Mouse (Mus musculus): ENCODE measurements around the gene Tmeff2. TPM values are rescaled to one million over a fixed set of nuclear protein-coding genes. Genes with fewer than 3 reads are reported as not detected.
A peak's percentile ranks its signal among the peaks of the same experiment; 100 is the strongest.
"Not testable (repeated sequence)": the region's sequence is repeated elsewhere in the genome, so short reads cannot be mapped to it uniquely, and the experiment has no call there.

The Tmeff2 gene
- polyA plus RNA-seq (2012; ENCODE audit: insufficient read depth, low replicate concordance) = 0.03 TPM in 1 of 2 replicates, not detected in the other

GRCm38 (mm10) chr1:50900386-50900785, at the start of gene Tmeff2:
Gene Tmeff2, plus strand, starts transcription at chr1:50900647.
- not testable (repeated sequence) for H3K4me1 ChIP-seq; H3K4me3 ChIP-seq (replicated peaks)

GRCm38 (mm10) chr1:50861515-50861914, 38.9 kb upstream of the Tmeff2 start:
- Histone ChIP-seq H3K4me3 (replicated peaks) (no peak overlapping the region), H3K27me3 (replicated peaks) (no peaks in the 10 kb centered on the region), H3K36me3 (replicated peaks; ENCODE audit: low read length) (no peaks in the 10 kb centered on the region), H3K4me1 (no peaks in the 10 kb centered on the region), H3K9me3 (no peaks in the 10 kb centered on the region)
- no peak for TF ChIP-seq GATA1 (IDR thresholded peaks at IDR 0.05; ENCODE audit: borderline replicate concordance, low read length)
- TF ChIP-seq FLI1 (IDR thresholded peaks at IDR 0.05; ENCODE audit: low read length) = no peak

More at GRCm38 (mm10) chr1:50900386-50900785, at the start of gene Tmeff2:
- H3K27me3 ChIP-seq (replicated peaks); H3K9me3 ChIP-seq; H3K36me3 ChIP-seq (replicated peaks; ENCODE audit: low read length): not testable (repeated sequence)

GRCm38 (mm10) chr1:50897696-50898095, 2.8 kb upstream of the Tmeff2 start:
- no peak overlapping the region for H3K4me3 ChIP-seq (replicated peaks)
- no peaks in the 10 kb centered on the region for H3K36me3 ChIP-seq (replicated peaks; ENCODE audit: low read length)
- TF ChIP-seq GATA1 (IDR thresholded peaks at IDR 0.05; ENCODE audit: borderline replicate concordance, low read length) (no peak), FLI1 (IDR thresholded peaks at IDR 0.05; ENCODE audit: low read length) (no peak)
- H3K4me1 ChIP-seq = no peaks in the 10 kb centered on the region
- no peaks in the 10 kb centered on the region for H3K27me3 ChIP-seq (replicated peaks)
- H3K9me3 ChIP-seq = 0 out of 2 replicates have a peak, but pooled peaks cover 7% of the 10 kb centered on the region

GRCm38 (mm10) chr1:50924838-50925355, 24.4 kb downstream of the Tmeff2 start:
- Histone ChIP-seq H3K9me3 (peaks cover 2% of the 10 kb centered on the region; the same call in 1 of the 2 replicates), H3K27me3 (replicated peaks) (peaks cover 51% of the 10 kb centered on the region), H3K4me3 (replicated peaks) (no peak overlapping the region), H3K4me1 (peaks cover 22% of the 10 kb centered on the region), H3K36me3 (replicated peaks; ENCODE audit: low read length) (no peaks in the 10 kb centered on the region)
- TF ChIP-seq GATA1 (IDR thresholded peaks at IDR 0.05; ENCODE audit: borderline replicate concordance, low read length) = no peak
- TF ChIP-seq FLI1 (IDR thresholded peaks at IDR 0.05; ENCODE audit: low read length) = no peak

GRCm38 (mm10) chr1:50925356-50925921, 25.0 kb downstream of the Tmeff2 start:
- Histone ChIP-seq H3K27me3 (replicated peaks) (peaks cover 51% of the 10 kb centered on the region), H3K36me3 (replicated peaks; ENCODE audit: low read length) (no peaks in the 10 kb centered on the region), H3K9me3 (peaks cover 2% of the 10 kb centered on the region; the same call in 1 of the 2 replicates), H3K4me1 (peaks cover 22% of the 10 kb centered on the region), H3K4me3 (replicated peaks) (no peak overlapping the region)
- no peak for TF ChIP-seq FLI1 (IDR thresholded peaks at IDR 0.05; ENCODE audit: low read length)
- no peak for TF ChIP-seq GATA1 (IDR thresholded peaks at IDR 0.05; ENCODE audit: borderline replicate concordance, low read length)

GRCm38 (mm10) chr1:50926374-50927060, 26.1 kb downstream of the Tmeff2 start:
- TF ChIP-seq GATA1 (IDR thresholded peaks at IDR 0.05; ENCODE audit: borderline replicate concordance, low read length) (no peak), FLI1 (IDR thresholded peaks at IDR 0.05; ENCODE audit: low read length) (no peak)
- H3K36me3 ChIP-seq (replicated peaks; ENCODE audit: low read length) = no peaks in the 10 kb centered on the region
- peaks cover 55% of the 10 kb centered on the region for H3K27me3 ChIP-seq (replicated peaks)
- peaks cover 2% of the 10 kb centered on the region; the same call in 1 of the 2 replicates for H3K9me3 ChIP-seq
- H3K4me1 ChIP-seq = peaks cover 22% of the 10 kb centered on the region
- H3K4me3 ChIP-seq (replicated peaks) = peak overlapping the region; percentile 90

- peaks cover 55% of the 10 kb centered on the region for H3K27me3 ChIP-seq (replicated peaks)
- no peak for TF ChIP-seq GATA1 (IDR thresholded peaks at IDR 0.05; ENCODE audit: borderline replicate concordance, low read length)
- no peak for TF ChIP-seq FLI1 (IDR thresholded peaks at IDR 0.05; ENCODE audit: low read length)
- peak overlapping the region; percentile 90 for H3K4me3 ChIP-seq (replicated peaks)
These were observed 26.7 kb downstream of the Tmeff2 start for GRCm38 (mm10) chr1:50927077-50927611.

GRCm38 (mm10) chr1:50927679-50928187, 27.3 kb downstream of the Tmeff2 start:
- TF ChIP-seq GATA1 (IDR thresholded peaks at IDR 0.05; ENCODE audit: borderline replicate concordance, low read length) = no peak
- TF ChIP-seq FLI1 (IDR thresholded peaks at IDR 0.05; ENCODE audit: low read length) = no peak
- Histone ChIP-seq H3K4me3 (replicated peaks) (peak overlapping the region; percentile 90), H3K27me3 (replicated peaks) (peaks cover 55% of the 10 kb centered on the region), H3K4me1 (peaks cover 22% of the 10 kb centered on the region), H3K36me3 (replicated peaks; ENCODE audit: low read length) (no peaks in the 10 kb centered on the region), H3K9me3 (peaks cover 2% of the 10 kb centered on the region; the same call in 1 of the 2 replicates)

More at GRCm38 (mm10) chr1:50927077-50927611, 26.7 kb downstream of the Tmeff2 start:
- no peaks in the 10 kb centered on the region for H3K36me3 ChIP-seq (replicated peaks; ENCODE audit: low read length)
- H3K9me3 ChIP-seq = peaks cover 2% of the 10 kb centered on the region; the same call in 1 of the 2 replicates
- H3K4me1 ChIP-seq = peaks cover 22% of the 10 kb centered on the region

GRCm38 (mm10) chr1:50928776-50929175, 28.3 kb downstream of the Tmeff2 start:
- Histone ChIP-seq H3K4me3 (replicated peaks) (no peak overlapping the region), H3K4me1 (peaks cover 22% of the 10 kb centered on the region), H3K9me3 (peaks cover 2% of the 10 kb centered on the region; the same call in 1 of the 2 replicates), H3K36me3 (replicated peaks; ENCODE audit: low read length) (no peaks in the 10 kb centered on the region), H3K27me3 (replicated peaks) (peaks cover 55% of the 10 kb centered on the region)
- TF ChIP-seq GATA1 (IDR thresholded peaks at IDR 0.05; ENCODE audit: borderline replicate concordance, low read length) (no peak), FLI1 (IDR thresholded peaks at IDR 0.05; ENCODE audit: low read length) (no peak)
